Mouse (Mus musculus) ES-E14 (cell line): ENCODE measurements around the gene Fut7. TPM values are rescaled to one million over a fixed set of nuclear protein-coding genes. Genes with fewer than 3 reads are reported as not detected.
"Not testable (repeated sequence)": the region's sequence is repeated elsewhere in the genome, so short reads cannot be mapped to it uniquely, and the experiment has no call there.

Experiments used
- DNase-seq: peaks from one replicate; pipeline ENCODE4 v3.0.0-alpha.2; 2013; ENCODE audit warnings: low read depth, low spot score
- H3K27ac ChIP-seq: 2 replicates; pipeline ENCODE4 v1.5.1; 2012; ENCODE audit warnings: low read depth, mild to moderate bottlenecking, low read length, moderate library complexity, mixed read lengths; ENCODE audit not compliant: poor library complexity, insufficient read depth, severe bottlenecking
- H3K36me3 ChIP-seq: 2 replicates; pipeline ENCODE4 v1.6.1; 2012; ENCODE audit warnings: mild to moderate bottlenecking, low read length, moderate library complexity, mixed read lengths; ENCODE audit not compliant: control insufficient read depth, poor library complexity, insufficient read depth, severe bottlenecking
- H3K4me1 ChIP-seq, 2 experiments: fragments of 150-350 bp in 1 of 2; sonication (generic) in 1 of 2; 2 replicates each; pipeline ENCODE4 v1.6.1; 2012; ENCODE audit warnings: low read length in 2 of 2, mild to moderate bottlenecking in 1 of 2, mixed read lengths in 1 of 2; ENCODE audit not compliant: control insufficient read depth in 2 of 2, insufficient read depth in 2 of 2, poor library complexity in 1 of 2
- H3K4me3 ChIP-seq, 2 experiments: fragments of 150-350 bp in 1 of 2; sonication (generic) in 1 of 2; 2 replicates each; pipeline ENCODE4 v1.5.1; 2012; ENCODE audit warnings: low read length in 2 of 2, low read depth in 1 of 2, mild to moderate bottlenecking in 1 of 2, mixed read lengths in 1 of 2; ENCODE audit not compliant: insufficient read depth in 1 of 2, poor library complexity in 1 of 2, severe bottlenecking in 1 of 2
- H3K9ac ChIP-seq: 2 replicates; pipeline ENCODE4 v1.6.1; 2012; ENCODE audit warnings: low read depth, mild to moderate bottlenecking, low read length, mixed read lengths; ENCODE audit not compliant: poor library complexity, insufficient read depth, severe bottlenecking
- H3K9me3 ChIP-seq: fragments of 150-350 bp; sonication (generic); 2 replicates; pipeline ENCODE4 v1.6.1; 2012; ENCODE audit warnings: low read depth, mild to moderate bottlenecking, low read length; ENCODE audit not compliant: control insufficient read depth, insufficient read depth
- CHD2 ChIP-seq: IDR thresholded peaks from 2 replicates; pipeline ENCODE4 v1.6.1; 2014; ENCODE audit warnings: mild to moderate bottlenecking, low read depth, low read length, inconsistent platforms
- HCFC1 ChIP-seq: IDR thresholded peaks from 2 replicates; pipeline ENCODE4 v1.6.1; 2012; ENCODE audit warnings: low read length, inconsistent platforms, borderline replicate concordance; ENCODE audit not compliant: insufficient read depth
- MAFK ChIP-seq: IDR thresholded peaks from 2 replicates; pipeline ENCODE4 v1.6.1; 2014; ENCODE audit warnings: mild to moderate bottlenecking, low read depth, low read length, inconsistent platforms; ENCODE audit not compliant: insufficient read depth
- ZC3H11A ChIP-seq: IDR thresholded peaks from 2 replicates; pipeline ENCODE4 v1.6.1; 2012; ENCODE audit warnings: low read depth, mild to moderate bottlenecking, inconsistent platforms, low read length, borderline replicate concordance
- ZNF384 ChIP-seq: IDR thresholded peaks from 2 replicates; pipeline ENCODE4 v1.6.1; 2012; ENCODE audit warnings: low read depth, low read length, inconsistent platforms
- in situ Hi-C, 2 experiments: fragments of 600-800 bp; cut with MboI; formaldehyde crosslinking; loops; one replicate each; pipeline ENCODE4 v1.15.1; 2025; ENCODE audit warnings: low sequenced_read_pairs in 2 of 2, inconsistent platforms in 1 of 2; ENCODE audit not compliant: unreplicated experiment in 2 of 2
- total RNA-seq: library from RNA; depleted of rRNA; stranded (reverse); fragments of 300-350 nt; gene quantifications from 2 replicates; pipeline ENCODE4 v1.2.3, GENCODE M21; 2012

The Fut7 gene
- total RNA-seq, 1 experiment, result not detected

DNA sequence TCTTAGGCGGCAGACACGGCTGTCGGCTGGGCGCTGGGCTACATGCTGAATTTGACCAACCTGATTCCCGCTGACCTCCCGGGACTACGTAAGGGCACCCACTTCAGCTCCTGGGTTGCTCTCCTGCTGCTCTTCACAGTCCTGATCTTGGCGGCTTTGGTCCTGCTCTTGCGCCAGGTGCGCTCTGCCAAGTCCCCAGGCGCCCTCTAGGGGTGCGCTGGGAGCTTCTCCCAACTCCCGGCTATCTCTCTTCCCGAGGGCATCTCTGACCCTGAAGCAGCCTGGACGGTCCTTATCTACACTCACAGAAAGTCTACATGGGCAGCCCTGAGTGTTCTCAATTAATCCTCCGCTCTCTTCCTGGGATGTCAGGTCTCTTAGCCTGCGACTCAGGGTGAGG, 22.3 kb upstream of the Fut7 start:
- H3K9me3 ChIP-seq, result no peaks in the 10 kb centered on the region
- DNase-seq, result no peak

DNA sequence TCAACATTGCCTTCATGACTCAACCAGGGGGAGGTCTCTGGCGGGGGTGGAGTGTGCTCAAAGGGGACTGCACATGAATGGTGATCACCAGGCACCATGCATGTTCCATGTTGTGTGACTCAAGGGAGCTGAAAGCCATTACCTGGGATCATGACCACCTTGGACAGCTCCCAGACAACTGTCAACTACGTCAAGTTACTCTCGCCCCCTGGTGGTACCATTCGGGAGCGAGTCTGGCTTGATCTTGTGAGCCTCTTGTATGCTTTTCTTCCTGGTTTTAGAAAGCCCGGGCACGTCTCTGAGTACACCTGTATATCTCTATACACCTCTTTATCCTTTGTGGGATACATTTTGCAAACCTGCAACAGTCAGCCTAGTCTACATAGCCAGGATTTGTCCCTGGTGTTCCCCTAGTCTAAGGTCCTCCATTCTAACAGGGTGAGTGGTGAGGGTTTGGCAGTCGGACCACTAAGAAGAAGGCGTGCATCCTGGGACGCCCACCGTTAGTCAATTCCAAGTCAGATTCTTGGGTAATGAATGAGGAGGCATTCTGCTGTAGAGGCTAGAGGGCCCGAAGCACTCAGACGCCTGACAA, 20.6 kb upstream of the Fut7 start:
- in situ Hi-C loops, result no loop called here
- peak overlapping the region; percentile 77; the same call in 1 of the 2 replicates for H3K9ac ChIP-seq

More for the DNA sequence above, 22.3 kb upstream of the Fut7 start:
- Histone ChIP-seq H3K9ac (no peak overlapping the region), H3K27ac (no peak overlapping the region), H3K4me1 (peaks cover 0 to 5% of the 10 kb centered on the region in 2 experiments; a peak in 1 of 4 replicates), H3K36me3 (no peaks in the 10 kb centered on the region), H3K4me3 (peak overlapping the region; percentile 19 to 36; a peak in 3 of 4 replicates)
- TF ChIP-seq ZNF384, result no peak
- TF ChIP-seq ZC3H11A, result no peak
- TF ChIP-seq MAFK, result no peak
- no peak for TF ChIP-seq CHD2
- no peak for TF ChIP-seq HCFC1
- in situ Hi-C loops, result no loop called here

DNA sequence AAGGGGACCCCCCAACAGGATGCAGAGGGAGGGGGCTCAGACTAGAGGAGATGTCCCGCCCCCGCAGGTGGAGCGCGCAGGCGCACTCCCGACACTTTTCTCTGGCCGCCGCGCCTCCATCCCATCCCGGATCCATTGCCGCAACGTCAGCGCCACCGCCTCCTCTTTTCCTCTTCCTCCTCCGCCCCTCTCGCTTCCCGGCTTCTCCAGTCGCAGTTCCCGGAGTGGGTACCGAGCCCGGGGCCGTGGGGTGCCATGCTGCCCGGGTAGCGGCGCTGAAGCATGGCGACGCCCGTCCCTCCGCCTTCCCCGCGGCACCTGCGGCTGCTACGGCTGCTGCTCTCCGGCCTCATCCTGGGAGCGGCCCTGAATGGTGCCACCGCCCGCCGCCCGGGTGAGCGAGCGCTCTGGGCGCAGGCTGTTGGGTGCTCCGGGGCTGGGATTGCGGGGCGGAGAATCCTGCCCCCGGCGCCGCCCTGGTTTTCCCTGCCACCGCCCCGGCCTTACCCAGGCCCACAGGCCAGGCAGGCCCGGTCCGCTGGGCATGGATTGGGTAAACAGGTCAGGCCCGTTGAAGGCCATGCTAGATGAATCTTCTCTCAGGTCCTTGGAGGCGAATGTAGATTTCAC, 20.0 kb upstream of the Fut7 start:
- Histone ChIP-seq H3K4me3 (peak overlapping the region; percentile 79 to 88), H3K27ac (no peak overlapping the region), H3K9ac (peak overlapping the region; percentile 77), H3K36me3 (peaks cover 2% of the 10 kb centered on the region; the same call in 1 of the 2 replicates), H3K4me1 (0 out of 4 replicates have a peak, but pooled peaks cover 0 to 2% of the 10 kb centered on the region in 2 experiments), H3K9me3 (no peaks in the 10 kb centered on the region)
- DNase-seq, result no peak
- TF ChIP-seq CHD2, result no peak
- TF ChIP-seq HCFC1, result no peak
- no peak for TF ChIP-seq ZNF384
- no peak for TF ChIP-seq ZC3H11A
- in situ Hi-C loops, result no loop called here

More for the DNA sequence above, 20.6 kb upstream of the Fut7 start:
- TF ChIP-seq HCFC1 (no peak), ZC3H11A (no peak), MAFK (no peak), ZNF384 (no peak), CHD2 (no peak)
- Histone ChIP-seq H3K4me3 (peak overlapping the region; percentile 79 to 88), H3K36me3 (no peaks in the 10 kb centered on the region), H3K4me1 (no peaks in the 10 kb centered on the region), H3K9me3 (no peaks in the 10 kb centered on the region), H3K27ac (no peak overlapping the region)
- DNase-seq, result peak; percentile 98

DNA sequence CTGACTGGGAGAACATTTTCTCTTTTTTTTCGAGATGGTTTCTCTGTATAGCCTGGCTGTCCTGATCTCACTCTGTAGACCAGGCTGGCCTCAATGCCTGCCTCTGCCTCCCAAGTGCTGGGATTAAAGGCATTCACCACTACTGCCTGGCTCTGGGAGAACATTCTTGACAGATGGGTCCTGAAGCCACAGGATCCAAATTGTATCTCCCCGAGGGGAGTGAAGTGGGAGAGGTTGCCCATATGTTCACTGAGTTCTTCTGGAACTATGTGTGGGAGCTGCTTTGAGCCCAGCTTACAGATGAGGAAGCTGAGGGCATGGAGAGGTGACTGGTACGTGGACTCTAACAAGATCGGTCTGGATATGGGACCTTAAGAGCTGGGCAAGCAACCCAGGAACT, 19.1 kb upstream of the Fut7 start:
- 0 out of 4 replicates have a peak, but pooled peaks cover 0 to 2% of the 10 kb centered on the region in 2 experiments for H3K4me1 ChIP-seq
- no peak for TF ChIP-seq ZNF384
- H3K9ac ChIP-seq, result no peak overlapping the region
- in situ Hi-C loops, result no loop called here
- H3K27ac ChIP-seq, result no peak overlapping the region
- DNase-seq, result no peak
- no peaks in the 10 kb centered on the region for H3K9me3 ChIP-seq
- peaks cover 2% of the 10 kb centered on the region; the same call in 1 of the 2 replicates for H3K36me3 ChIP-seq
- no peak overlapping the region for H3K4me3 ChIP-seq

DNA sequence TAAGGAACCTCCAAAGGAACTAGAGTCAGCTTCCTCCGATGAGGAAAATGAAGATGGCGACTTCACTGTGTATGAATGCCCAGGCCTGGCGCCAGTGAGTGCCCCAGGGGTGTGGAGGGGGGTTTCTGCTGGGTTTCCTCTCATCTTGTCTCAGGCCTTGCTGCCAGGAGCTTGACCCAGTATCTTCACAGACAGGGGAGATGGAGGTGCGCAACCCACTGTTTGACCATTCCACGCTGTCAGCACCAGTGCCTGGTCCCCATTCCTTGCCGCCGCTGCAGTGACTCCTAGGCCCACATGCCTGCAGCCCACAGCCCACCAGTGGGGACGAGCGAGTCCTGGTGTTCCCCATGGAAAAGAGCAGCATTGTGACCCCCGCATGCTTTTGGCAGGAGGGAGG, 14.2 kb upstream of the Fut7 start:
- TF ChIP-seq ZC3H11A, result no peak
- no peak for TF ChIP-seq MAFK
- TF ChIP-seq HCFC1, result no peak
- TF ChIP-seq CHD2, result no peak
- no peak for TF ChIP-seq ZNF384
- Histone ChIP-seq H3K27ac (no peak overlapping the region), H3K4me1 (0 out of 4 replicates have a peak, but pooled peaks cover 0 to 2% of the 10 kb centered on the region in 2 experiments), H3K9me3 (no peaks in the 10 kb centered on the region), H3K4me3 (no peak overlapping the region), H3K9ac (no peak overlapping the region), H3K36me3 (peaks cover 2% of the 10 kb centered on the region; the same call in 1 of the 2 replicates)
- in situ Hi-C loops, result no loop called here
- no peak for DNase-seq

DNA sequence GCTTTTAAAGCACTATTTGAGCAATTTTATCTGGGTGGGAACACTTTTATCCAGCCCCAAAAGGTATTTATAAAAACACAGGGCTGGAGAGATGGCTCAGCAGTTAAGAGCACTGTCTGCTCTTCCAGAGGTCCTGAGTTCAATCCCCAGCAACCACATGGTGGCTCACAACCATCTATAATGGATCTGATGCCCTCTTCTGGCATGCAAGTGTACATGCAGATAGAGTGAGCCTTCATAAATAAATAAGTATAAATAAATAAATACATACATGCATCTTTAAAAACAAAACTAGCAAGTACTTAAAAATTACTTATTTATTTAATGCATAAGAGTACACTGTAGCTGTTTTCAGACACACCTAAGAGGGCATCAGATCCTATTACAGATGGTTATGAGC, 9.6 kb upstream of the Fut7 start:
- H3K9me3 ChIP-seq, H3K4me3 ChIP-seq, H3K4me1 ChIP-seq, H3K9ac ChIP-seq, DNase-seq, H3K27ac ChIP-seq, H3K36me3 ChIP-seq, in situ Hi-C loops: not testable (repeated sequence)
